Mouse (Mus musculus) left cerebral cortex, adult 9 months (tissue): ENCODE data around the gene Bbs5.
"Not testable (repeated sequence)": the region's sequence is repeated elsewhere in the genome, so short reads cannot be mapped to it uniquely, and the experiment has no call there.

ENCODE experiments used
- DNase-seq, 2 experiments: peaks; one replicate each; pipeline ENCODE4 v3.0.0; 2022; ENCODE audit warnings: low spot score in 2 of 2

Gene Bbs5

GRCm38 (mm10) chr2:69646726-69647490 is at the start of gene Bbs5:
Bbs5 (plus strand) TSS chr2:69647171.
- peak; percentile 85 to 95 for DNase-seq

DNA sequence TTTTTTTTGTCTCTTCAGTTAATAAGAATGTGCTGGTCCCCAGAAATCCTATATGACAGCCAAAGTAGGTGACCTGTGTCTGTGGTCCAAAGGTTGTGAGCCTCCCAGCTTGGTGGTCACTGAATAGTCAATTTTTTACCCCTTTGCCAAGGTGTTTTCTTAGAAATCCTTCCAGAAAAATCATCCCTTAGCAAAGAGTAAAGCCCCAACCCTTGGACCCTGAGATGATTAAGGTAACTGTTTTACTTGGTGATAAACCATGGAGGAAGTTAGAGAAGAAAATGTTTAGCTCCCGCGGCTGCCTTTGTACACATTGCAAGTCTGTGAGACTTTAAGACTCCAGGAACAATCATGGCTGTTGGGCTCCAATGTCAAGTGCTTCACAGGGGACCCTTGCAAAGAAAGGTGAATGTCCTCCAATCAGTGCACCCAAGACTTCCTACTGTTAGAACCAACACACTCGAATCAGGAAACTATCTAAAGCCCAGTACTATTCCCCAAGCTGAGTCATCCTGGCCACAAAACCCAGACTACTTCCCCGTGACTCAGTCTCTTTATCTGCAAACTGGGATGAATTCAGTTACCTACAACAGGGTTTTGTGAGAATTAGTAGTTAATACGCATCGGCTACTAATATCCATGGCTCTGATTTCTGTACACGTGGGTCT is 43.1 kb upstream of the Bbs5 start:
- DNase-seq = no peak

GRCm38 (mm10) chr2:69606621-69607020 is 40.4 kb upstream of the Bbs5 start:
- DNase-seq = no peak

DNA sequence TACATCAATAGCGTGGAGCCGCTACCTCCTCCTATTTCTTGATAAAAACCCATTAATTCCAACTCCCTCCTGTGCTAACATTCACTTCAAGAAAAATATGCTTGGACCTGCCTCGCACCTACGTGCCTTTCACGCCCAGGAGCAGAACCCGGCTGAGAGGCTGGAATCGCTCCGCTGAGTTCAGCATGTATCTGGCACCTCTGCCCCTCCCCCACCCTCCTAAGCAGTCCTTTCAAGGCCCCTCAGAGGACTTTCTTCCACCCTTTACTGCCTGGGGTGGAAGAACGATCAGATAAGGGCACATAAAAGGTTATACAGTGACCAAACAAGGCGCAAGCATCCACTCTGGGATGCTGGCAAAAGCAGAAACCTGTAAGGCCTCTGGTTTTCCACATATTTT is 34.7 kb upstream of the Bbs5 start:
- no peak for DNase-seq

DNA sequence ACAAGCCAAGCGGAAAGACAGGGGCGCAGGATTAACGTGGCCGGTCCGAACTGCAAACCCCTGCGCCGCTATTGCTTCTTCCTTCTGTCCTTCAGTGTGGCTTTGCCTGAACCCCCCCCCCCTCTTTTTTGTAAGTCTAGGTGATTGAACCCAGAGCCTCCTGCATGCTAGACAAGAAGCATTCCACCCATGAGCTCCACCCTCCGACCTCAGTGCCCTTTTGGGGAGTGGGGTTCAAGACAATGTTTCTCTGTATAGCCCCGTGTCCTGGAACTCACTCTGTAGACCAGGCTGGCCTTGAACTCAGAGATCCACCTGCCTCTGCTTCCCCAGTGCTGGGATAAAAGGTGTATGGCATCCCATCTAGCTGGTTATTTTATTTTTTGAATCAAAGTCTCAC is 34.3 kb upstream of the Bbs5 start:
- no peak for DNase-seq

GRCm38 (mm10) chr2:69613237-69613636 is 33.7 kb upstream of the Bbs5 start:
- no peak for DNase-seq

DNA sequence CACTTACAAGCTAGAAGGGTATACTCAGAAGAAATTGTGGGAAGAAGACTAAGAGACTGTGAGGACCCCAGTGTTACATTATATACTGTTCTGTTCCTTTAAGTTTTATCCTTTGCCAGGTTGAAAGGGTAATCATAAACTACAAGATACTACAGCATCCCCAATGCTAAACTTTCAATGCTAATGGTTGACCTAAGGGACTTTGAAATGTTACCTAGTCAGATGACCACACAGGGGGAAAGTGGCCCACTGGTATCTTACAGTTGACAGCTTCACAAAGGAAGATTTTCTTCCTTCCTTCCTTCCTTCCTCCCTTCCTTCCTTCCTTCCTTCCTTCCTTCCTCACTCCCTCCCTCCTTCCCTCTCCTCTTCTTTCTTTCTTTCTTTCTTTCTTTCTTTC is 28.6 kb upstream of the Bbs5 start:
- no peak for DNase-seq

DNA sequence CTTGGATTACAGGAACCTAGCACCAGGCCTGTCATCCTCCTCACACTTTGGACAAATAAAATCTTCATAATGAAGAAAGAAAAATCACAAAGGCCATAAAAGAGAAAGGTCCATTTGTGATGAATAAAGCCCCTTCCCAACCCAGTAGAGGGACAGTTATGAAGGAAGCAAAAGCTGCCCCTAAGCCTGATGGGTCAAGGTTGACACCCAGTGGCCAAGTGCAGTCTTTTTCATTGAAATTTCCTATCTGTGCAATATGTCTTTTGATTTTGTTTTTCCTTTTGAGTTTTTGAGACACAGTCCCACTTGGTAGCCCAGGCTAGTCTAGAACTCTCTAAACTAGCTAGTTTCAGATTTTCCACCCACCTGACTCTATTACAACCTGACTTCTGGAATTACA is 27.7 kb upstream of the Bbs5 start:
- DNase-seq = no peak

DNA sequence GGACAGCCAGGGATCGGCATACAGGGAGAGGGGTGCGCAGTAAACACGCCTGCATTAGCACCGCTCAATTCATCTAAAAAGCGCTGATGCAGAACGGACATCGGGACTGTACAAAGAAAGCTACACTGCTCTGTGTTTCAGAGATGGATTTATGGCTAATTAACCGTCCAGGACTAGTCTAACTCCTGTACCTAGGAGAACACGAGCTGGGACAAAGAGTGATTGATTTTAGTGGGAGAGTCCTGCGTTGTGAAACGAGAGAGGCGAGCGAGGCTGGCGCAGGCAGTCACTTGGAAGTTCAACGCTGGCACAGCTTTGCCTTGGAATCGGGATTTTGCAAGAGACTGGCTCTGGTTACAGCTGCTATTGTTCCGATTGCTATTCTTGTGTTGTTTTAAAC is 17.8 kb upstream of the Bbs5 start:
- no peak for DNase-seq

DNA sequence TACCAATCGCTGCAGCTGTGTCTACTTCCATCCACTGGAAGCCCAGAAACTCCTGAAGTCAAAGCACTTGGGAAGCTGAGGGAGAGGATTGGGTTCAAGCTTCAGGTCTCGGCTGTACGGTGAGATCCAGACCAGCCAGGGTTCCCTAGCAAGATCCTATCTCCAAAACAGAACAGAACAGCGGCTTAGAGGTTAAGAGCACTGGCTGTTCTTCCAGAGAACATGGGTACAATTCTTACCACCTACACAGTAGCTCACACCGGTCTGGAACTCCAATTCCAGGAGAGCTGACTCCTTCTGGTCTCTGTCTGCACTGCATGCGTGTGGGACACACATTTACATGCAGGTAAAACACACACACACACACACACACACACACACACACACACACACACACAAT is 17.1 kb upstream of the Bbs5 start:
- DNase-seq = no peak

GRCm38 (mm10) chr2:69630792-69631191 is 16.2 kb upstream of the Bbs5 start:
- DNase-seq = no peak

DNA sequence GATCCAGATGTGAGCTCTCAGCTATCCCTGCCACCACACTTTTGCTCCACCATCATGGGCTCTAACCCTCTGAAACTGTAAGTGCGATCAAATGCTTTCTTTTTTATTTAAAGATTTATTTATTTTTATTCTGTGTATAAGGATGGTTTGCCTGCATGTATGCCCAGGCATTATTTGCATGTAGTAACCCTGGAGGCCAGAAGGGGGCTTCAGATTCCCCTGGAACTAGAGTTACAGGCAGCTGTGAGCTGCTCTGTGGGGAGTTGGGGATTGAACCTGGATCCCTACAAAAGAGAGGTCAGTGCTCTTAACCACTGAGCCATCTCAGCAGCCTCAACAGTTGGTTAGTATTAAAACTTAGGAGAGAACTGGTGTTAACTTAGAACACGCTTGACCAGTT is 15.5 kb upstream of the Bbs5 start:
- DNase-seq = no peak

DNA sequence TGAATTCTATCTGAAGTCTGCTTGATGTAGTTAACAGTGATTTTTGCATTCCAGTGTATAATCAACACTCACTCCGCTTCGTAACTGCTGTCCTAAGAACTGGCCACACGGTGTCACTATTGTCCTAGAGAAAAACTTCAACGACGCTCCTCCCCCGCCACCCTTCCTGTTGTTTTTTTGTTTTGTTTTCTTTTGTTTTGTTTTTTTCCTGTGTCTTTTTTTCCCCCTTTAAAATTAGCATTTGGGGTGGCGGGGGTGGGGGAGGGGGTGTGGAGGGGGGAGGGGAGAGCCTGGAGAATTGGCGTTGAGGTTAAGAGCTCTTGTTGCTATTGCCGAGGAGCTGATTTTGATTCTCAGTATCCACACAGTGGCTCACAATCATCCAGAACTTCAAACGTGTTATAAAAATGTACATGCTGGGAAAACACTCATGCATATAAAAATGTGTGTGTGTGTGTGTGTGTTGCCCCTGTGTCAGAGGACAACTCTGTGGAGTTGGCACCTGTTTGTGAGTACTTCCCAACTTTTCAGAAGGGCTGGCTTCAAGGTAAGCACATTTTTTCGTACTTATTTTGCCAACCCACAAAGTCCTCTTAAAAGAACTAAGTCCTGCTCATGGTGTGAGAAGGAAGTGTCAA is 11.8 kb upstream of the Bbs5 start:
- peak in 1 of 2 experiments; percentile 26 for DNase-seq

- DNase-seq = peak in 1 of 2 experiments; percentile 23
Measured at GRCm38 (mm10) chr2:69635807-69636206, 11.2 kb upstream of the Bbs5 start.

DNA sequence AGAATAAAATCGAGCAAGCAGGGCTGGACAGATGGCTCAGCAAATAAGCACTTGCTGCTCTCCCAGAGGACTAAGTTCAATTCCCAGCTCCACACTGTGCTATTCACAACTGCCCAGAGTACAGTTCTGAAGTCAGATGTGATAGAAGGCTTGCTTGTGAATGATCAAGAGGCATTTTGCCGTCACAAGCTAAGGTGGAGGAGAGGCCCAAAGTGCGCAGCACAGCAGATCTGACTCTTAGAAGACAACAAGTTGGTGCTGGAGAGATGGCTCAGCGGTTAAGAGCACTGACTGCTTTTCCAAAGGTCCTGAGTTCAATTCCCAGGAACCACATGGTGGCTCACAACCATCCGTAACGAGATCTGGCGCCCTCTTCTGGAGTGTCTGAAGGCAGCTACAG is 9.0 kb upstream of the Bbs5 start:
- not testable (repeated sequence) for DNase-seq

DNA sequence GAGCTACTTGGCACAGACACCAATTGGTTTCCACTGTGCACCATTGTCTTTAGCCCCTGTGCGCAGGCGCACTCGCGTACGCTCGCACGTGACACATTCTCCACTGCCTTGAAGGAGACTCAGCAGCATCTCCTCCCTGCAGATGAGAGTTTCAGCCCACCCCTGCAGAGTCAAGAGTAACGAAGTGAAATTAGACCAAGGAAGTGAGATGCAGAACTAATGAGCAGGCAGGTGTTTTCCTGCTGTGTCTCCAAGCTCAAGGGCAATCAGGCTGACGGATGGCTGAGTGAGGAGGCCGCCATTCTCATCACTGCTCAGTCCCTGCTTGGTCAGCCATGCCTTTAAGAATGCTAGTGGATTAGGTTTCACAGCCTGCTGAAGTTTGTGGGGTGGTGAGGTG is 6.9 kb upstream of the Bbs5 start:
- DNase-seq = no peak

GRCm38 (mm10) chr2:69644968-69645617 is 1.9 kb upstream of the Bbs5 start:
- no peak for DNase-seq

DNA sequence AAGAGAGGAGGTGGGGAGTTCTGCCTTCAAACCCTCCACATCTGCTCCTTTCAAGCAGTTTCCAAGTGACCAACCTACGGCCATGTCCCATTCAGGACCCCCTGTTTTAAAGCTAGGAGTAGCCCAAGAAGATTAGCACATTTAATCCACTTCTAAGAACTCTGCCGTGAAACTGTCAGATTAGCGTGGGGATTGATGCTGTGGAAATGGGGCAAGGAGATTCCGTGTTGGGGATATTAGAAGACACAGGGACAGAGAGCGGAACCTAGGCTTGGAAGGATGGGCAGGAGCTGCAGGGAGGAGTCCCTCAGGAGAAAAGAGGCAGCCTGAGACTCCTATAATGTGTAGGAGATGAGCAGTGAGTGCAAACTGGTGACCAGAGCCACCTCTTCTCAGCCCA is 2.7 kb downstream of the Bbs5 start:
- DNase-seq = no peak

GRCm38 (mm10) chr2:69659326-69659725 is 12.4 kb downstream of the Bbs5 start:
- DNase-seq = no peak

DNA sequence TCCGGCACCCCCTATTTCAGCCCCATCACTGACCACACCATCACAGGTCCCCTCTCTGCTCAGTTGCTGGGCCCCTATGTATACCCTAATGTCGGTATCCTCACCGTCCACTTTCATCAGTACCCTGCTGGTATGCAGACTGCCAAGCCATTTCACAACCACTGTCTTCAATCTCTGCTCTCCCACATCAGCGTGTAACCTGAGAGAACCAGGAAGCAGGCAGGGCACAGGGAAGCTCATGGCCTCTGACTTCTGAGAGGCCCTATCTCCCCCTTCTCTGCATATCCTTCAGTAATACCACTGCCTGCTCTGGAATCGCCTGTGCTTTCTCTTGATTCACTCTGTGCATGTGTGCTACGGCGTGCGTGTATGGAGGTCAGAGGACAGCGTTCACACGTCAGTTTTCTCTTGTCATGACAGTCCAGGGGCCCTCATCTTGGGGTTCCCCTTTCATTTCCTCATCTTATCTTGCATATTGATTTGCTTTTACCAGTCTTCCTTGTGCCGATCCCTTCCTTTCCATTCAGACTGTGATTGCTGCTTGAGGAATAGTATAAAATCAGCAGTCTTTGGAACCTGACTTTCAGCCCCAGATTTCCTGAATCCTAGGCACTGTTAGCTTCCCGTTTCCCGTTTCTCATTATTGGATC is 17.0 kb downstream of the Bbs5 start:
- DNase-seq = no peak

GRCm38 (mm10) chr2:69667656-69668055 is 20.7 kb downstream of the Bbs5 start:
- no peak for DNase-seq

GRCm38 (mm10) chr2:69668414-69668813 is 21.4 kb downstream of the Bbs5 start:
- DNase-seq = no peak
